Mouse (Mus musculus): ENCODE data around the gene Trpv1. TPM values are rescaled to one million over a fixed set of nuclear protein-coding genes. Genes with fewer than 3 reads are reported as not detected.

Trpv1 gene
- polyA plus RNA-seq, 1 experiment from 2014 or later = 11.5 TPM

- no peaks in the 10 kb centered on the region for H3K36me3 ChIP-seq
- no peak for ATAC-seq (ENCODE audit: low read depth)
- no peaks in the 10 kb centered on the region for H3K4me1 ChIP-seq (replicated peaks)
- H3K9ac ChIP-seq = no peak overlapping the region
- H3K4me2 ChIP-seq = no peak overlapping the region
- H3K4me3 ChIP-seq = no peak overlapping the region
- no peaks in the 10 kb centered on the region for H3K27me3 ChIP-seq
- H3K9me3 ChIP-seq = no peaks in the 10 kb centered on the region
- WGBS = 75% methylated on average over 6 of the region's 6 CpGs
- no peak overlapping the region for H3K27ac ChIP-seq (replicated peaks)
These were observed 8.1 kb downstream of the Trpv1 start for GRCm38 (mm10) chr11:73242199-73242598.

- WGBS = 78% methylated on average over 4 of the region's 4 CpGs
- H3K27ac ChIP-seq (replicated peaks) = no peak overlapping the region
- H3K27me3 ChIP-seq = no peaks in the 10 kb centered on the region
- H3K4me1 ChIP-seq (replicated peaks) = no peaks in the 10 kb centered on the region
- H3K9ac ChIP-seq = no peak overlapping the region
- ATAC-seq (ENCODE audit: low read depth) = no peak
- H3K4me3 ChIP-seq = no peak overlapping the region
- no peak overlapping the region for H3K4me2 ChIP-seq
- no peaks in the 10 kb centered on the region for H3K9me3 ChIP-seq
- H3K36me3 ChIP-seq = no peaks in the 10 kb centered on the region
These were observed 8.7 kb downstream of the Trpv1 start for GRCm38 (mm10) chr11:73242777-73243176.

GRCm38 (mm10) chr11:73257362-73257945, 23.4 kb downstream of the Trpv1 start:
- ATAC-seq (ENCODE audit: low read depth) = no peak
- no peaks in the 10 kb centered on the region for H3K9me3 ChIP-seq
- no peaks in the 10 kb centered on the region for H3K27me3 ChIP-seq
- no peak overlapping the region for H3K9ac ChIP-seq
- no peak overlapping the region for H3K4me2 ChIP-seq
- no peaks in the 10 kb centered on the region for H3K36me3 ChIP-seq
- no peak overlapping the region for H3K4me3 ChIP-seq
- no peaks in the 10 kb centered on the region for H3K4me1 ChIP-seq (replicated peaks)
- H3K27ac ChIP-seq (replicated peaks) = no peak overlapping the region
- 79% methylated on average over 4 of the region's 4 CpGs for WGBS

GRCm38 (mm10) chr11:73258664-73259063, 24.6 kb downstream of the Trpv1 start:
- Histone ChIP-seq H3K27me3 (no peaks in the 10 kb centered on the region), H3K4me1 (replicated peaks) (no peaks in the 10 kb centered on the region), H3K27ac (replicated peaks) (no peak overlapping the region), H3K9me3 (no peaks in the 10 kb centered on the region), H3K4me3 (no peak overlapping the region), H3K4me2 (no peak overlapping the region), H3K9ac (no peak overlapping the region), H3K36me3 (no peaks in the 10 kb centered on the region)
- no peak for ATAC-seq (ENCODE audit: low read depth)

GRCm38 (mm10) chr11:73260457-73260856, 26.4 kb downstream of the Trpv1 start:
- no peak overlapping the region for H3K9ac ChIP-seq
- 78% methylated on average over 3 of the region's 3 CpGs for WGBS
- no peaks in the 10 kb centered on the region for H3K27me3 ChIP-seq
- ATAC-seq (ENCODE audit: low read depth) = no peak
- no peaks in the 10 kb centered on the region for H3K9me3 ChIP-seq
- H3K4me2 ChIP-seq = no peak overlapping the region
- no peaks in the 10 kb centered on the region for H3K36me3 ChIP-seq
- no peak overlapping the region for H3K27ac ChIP-seq (replicated peaks)
- no peak overlapping the region for H3K4me3 ChIP-seq
- H3K4me1 ChIP-seq (replicated peaks) = no peaks in the 10 kb centered on the region

- no peaks in the 10 kb centered on the region for H3K36me3 ChIP-seq
- H3K9me3 ChIP-seq = no peaks in the 10 kb centered on the region
- H3K4me3 ChIP-seq = no peak overlapping the region
- H3K4me1 ChIP-seq (replicated peaks) = no peaks in the 10 kb centered on the region
- ATAC-seq (ENCODE audit: low read depth) = no peak
- 79% methylated on average over 1 of the region's 1 CpGs for WGBS
- no peak overlapping the region for H3K9ac ChIP-seq
- no peaks in the 10 kb centered on the region for H3K27me3 ChIP-seq
- H3K4me2 ChIP-seq = no peak overlapping the region
- H3K27ac ChIP-seq (replicated peaks) = no peak overlapping the region
These were observed 27.3 kb downstream of the Trpv1 start for GRCm38 (mm10) chr11:73261385-73261784.

- no peak within 1 kb of the TSS for H3K9ac ChIP-seq
- H3K27me3 ChIP-seq = no peaks in the 10 kb centered on the region
- no peaks in the 10 kb centered on the region for H3K9me3 ChIP-seq
- no peaks in the 10 kb centered on the region for H3K4me1 ChIP-seq (replicated peaks)
- H3K27ac ChIP-seq (replicated peaks) = no peak within 1 kb of the TSS
- ATAC-seq (ENCODE audit: low read depth) = no peak
- no peak within 1 kb of the TSS for H3K4me3 ChIP-seq
- WGBS = 92% methylated on average over 7 of the region's 7 CpGs
- H3K4me2 ChIP-seq = no peak within 1 kb of the TSS
- H3K36me3 ChIP-seq = no peaks in the 10 kb centered on the region
These were observed 33.2 kb downstream of the Trpv1 start, which contains the start of gene Trpv3 for GRCm38 (mm10) chr11:73267267-73267666. Gene Trpv3 (plus strand): TSS chr11:73267388.

- no peak overlapping the region for H3K27ac ChIP-seq (replicated peaks)
- H3K4me3 ChIP-seq = no peak overlapping the region
- no peak overlapping the region for H3K4me2 ChIP-seq
- H3K36me3 ChIP-seq = no peaks in the 10 kb centered on the region
- 34% methylated on average over 2 of the region's 2 CpGs for WGBS
- no peaks in the 10 kb centered on the region for H3K4me1 ChIP-seq (replicated peaks)
- no peaks in the 10 kb centered on the region for H3K27me3 ChIP-seq
- ATAC-seq (ENCODE audit: low read depth) = no peak
- no peaks in the 10 kb centered on the region for H3K9me3 ChIP-seq
- no peak overlapping the region for H3K9ac ChIP-seq
These were observed 40.7 kb downstream of the Trpv1 start for GRCm38 (mm10) chr11:73274821-73275220.

- peaks cover 5% of the 10 kb centered on the region; the same call in 1 of the 2 replicates for H3K4me1 ChIP-seq (replicated peaks)
- ATAC-seq (ENCODE audit: low read depth) = no peak
- H3K9ac ChIP-seq = no peak overlapping the region
- no peaks in the 10 kb centered on the region for H3K9me3 ChIP-seq
- 0 out of 2 replicates have a peak overlapping the region, but pooled peaks have one; percentile 58 for H3K4me2 ChIP-seq
- H3K27ac ChIP-seq (replicated peaks) = no peak overlapping the region
- WGBS = 58% methylated on average over 5 of the region's 5 CpGs
- H3K27me3 ChIP-seq = no peaks in the 10 kb centered on the region
- no peak overlapping the region for H3K4me3 ChIP-seq
- no peaks in the 10 kb centered on the region for H3K36me3 ChIP-seq
These were observed 46.6 kb downstream of the Trpv1 start for GRCm38 (mm10) chr11:73280710-73281109.

- peak overlapping the region; percentile 60 for H3K9ac ChIP-seq
- peaks cover 5% of the 10 kb centered on the region; the same call in 1 of the 2 replicates for H3K4me1 ChIP-seq (replicated peaks)
- no peaks in the 10 kb centered on the region for H3K36me3 ChIP-seq
- H3K4me3 ChIP-seq = peak overlapping the region; percentile 40
- H3K27me3 ChIP-seq = no peaks in the 10 kb centered on the region
- 2% methylated on average over 16 of the region's 16 CpGs for WGBS
- peak; percentile 91 for ATAC-seq (ENCODE audit: low read depth)
- no peak overlapping the region for H3K27ac ChIP-seq (replicated peaks)
- peak overlapping the region; percentile 58 for H3K4me2 ChIP-seq
- H3K9me3 ChIP-seq = no peaks in the 10 kb centered on the region
These were observed 47.5 kb downstream of the Trpv1 start for GRCm38 (mm10) chr11:73281528-73282027.

- Histone ChIP-seq H3K4me1 (replicated peaks) (peaks cover 5% of the 10 kb centered on the region; the same call in 1 of the 2 replicates), H3K27me3 (no peaks in the 10 kb centered on the region), H3K9ac (no peak overlapping the region), H3K4me2 (no peak overlapping the region), H3K27ac (replicated peaks) (peak overlapping the region; percentile 14; the same call in 1 of the 2 replicates), H3K36me3 (no peaks in the 10 kb centered on the region), H3K9me3 (no peaks in the 10 kb centered on the region), H3K4me3 (no peak overlapping the region)
- no peak for ATAC-seq (ENCODE audit: low read depth)
- WGBS = 82% methylated on average over 9 of the region's 9 CpGs
These were observed 49.3 kb downstream of the Trpv1 start for GRCm38 (mm10) chr11:73283369-73283768.

- Histone ChIP-seq H3K9ac (no peak overlapping the region), H3K4me2 (no peak overlapping the region), H3K27ac (replicated peaks) (peak overlapping the region; percentile 14; the same call in 1 of the 2 replicates), H3K27me3 (no peaks in the 10 kb centered on the region), H3K36me3 (no peaks in the 10 kb centered on the region), H3K4me1 (replicated peaks) (peaks cover 5% of the 10 kb centered on the region; the same call in 1 of the 2 replicates), H3K9me3 (no peaks in the 10 kb centered on the region), H3K4me3 (no peak overlapping the region)
- WGBS = 42% methylated on average over 1 of the region's 1 CpGs
- no peak for ATAC-seq (ENCODE audit: low read depth)
These were observed 49.8 kb downstream of the Trpv1 start for GRCm38 (mm10) chr11:73283926-73284325.

- H3K27me3 ChIP-seq = no peaks in the 10 kb centered on the region
- no peak overlapping the region for H3K4me2 ChIP-seq
- no peak for ATAC-seq (ENCODE audit: low read depth)
- peaks cover 5% of the 10 kb centered on the region; the same call in 1 of the 2 replicates for H3K4me1 ChIP-seq (replicated peaks)
- H3K4me3 ChIP-seq = no peak overlapping the region
- peak overlapping the region; percentile 14; the same call in 1 of the 2 replicates for H3K27ac ChIP-seq (replicated peaks)
- H3K9ac ChIP-seq = no peak overlapping the region
- no peaks in the 10 kb centered on the region for H3K36me3 ChIP-seq
- no peaks in the 10 kb centered on the region for H3K9me3 ChIP-seq
These were observed 50.3 kb downstream of the Trpv1 start for GRCm38 (mm10) chr11:73284351-73284750.
